Mouse (Mus musculus): Measurements from ENCODE around the gene Odf3l1. TPM values are rescaled to one million over a fixed set of nuclear protein-coding genes. Genes with fewer than 3 reads are reported as not detected.

Gene Odf3l1
- total and polyA plus RNA-seq, 3 experiments, result not detected

- DNase-seq (ENCODE audit: extremely low read depth), result peak; percentile 57
- dilution Hi-C loops (cut with MboI; ENCODE audit: extremely low pct_ligation_motif_present, extremely low pct_unique_long_range_greater_than_20kb, low sequenced_read_pairs), result no loop called here
- H3K4me2 ChIP-seq (ENCODE audit: insufficient read depth, low read depth, poor library complexity, severe bottlenecking), result peak overlapping the region; percentile 8; the same call in 1 of the 2 replicates
These were observed 20.7 kb downstream of the Odf3l1 start for GRCm38 (mm10) chr9:56843679-56844188.

GRCm38 (mm10) chr9:56842303-56842719, 22.2 kb downstream of the Odf3l1 start:
- H3K36me3 ChIP-seq (replicated peaks in 1 of 2; ENCODE audit: control insufficient read depth in 1 of 2, insufficient read depth in 1 of 2, low read length in 1 of 2), result no peaks in the 10 kb centered on the region
- DNase-seq (ENCODE audit: extremely low read depth), result no peak
- no peaks in the 10 kb centered on the region for H3K79me2 ChIP-seq (replicated peaks; ENCODE audit: control insufficient read depth, extremely low read depth, insufficient read depth, poor library complexity, severe bottlenecking)
- H3K27ac ChIP-seq (ENCODE audit: insufficient read depth, low read depth), result no peak overlapping the region
- no peak overlapping the region for H3K4me2 ChIP-seq (ENCODE audit: insufficient read depth, low read depth, poor library complexity, severe bottlenecking)
- no peaks in the 10 kb centered on the region for H3K9me3 ChIP-seq (replicated peaks; ENCODE audit: low read length)
- H3K4me1 ChIP-seq (ENCODE audit: control insufficient read depth in 1 of 2, insufficient read depth in 2 of 2), result peaks cover 3 to 5% of the 10 kb centered on the region in 2 experiments; a peak in 3 of 4 replicates
- in situ Hi-C loops (cut with MboI; ENCODE audit: low pct_ligation_motif_present, low pct_unique_long_range_greater_than_20kb, low sequenced_read_pairs) (no loop called here), dilution Hi-C loops (cut with MboI; ENCODE audit: extremely low pct_ligation_motif_present, extremely low pct_unique_long_range_greater_than_20kb, low sequenced_read_pairs) (no loop called here)
- no peak overlapping the region for H3K4me3 ChIP-seq (replicated peaks in 1 of 3; ENCODE audit: low read depth in 2 of 3, low read length in 2 of 3, poor library complexity in 1 of 3)
- H3K9ac ChIP-seq (ENCODE audit: insufficient read depth, low read depth), result no peak overlapping the region
- peaks cover 81% of the 10 kb centered on the region for H3K27me3 ChIP-seq (replicated peaks)
- TF ChIP-seq RCOR1 (conservative IDR thresholded peaks at IDR 0.05; ENCODE audit: low read depth, low read length) (no peak), MAX (IDR thresholded peaks at IDR 0.05; ENCODE audit: low read length) (no peak), RAD21 (IDR thresholded peaks at IDR 0.05; ENCODE audit: low read depth, low read length) (no peak), ZC3H11A (IDR thresholded peaks at IDR 0.05; ENCODE audit: low read depth, low read length) (no peak)

More at GRCm38 (mm10) chr9:56843679-56844188, 20.7 kb downstream of the Odf3l1 start:
- in situ Hi-C loops (cut with MboI; ENCODE audit: low pct_ligation_motif_present, low pct_unique_long_range_greater_than_20kb, low sequenced_read_pairs), result no loop called here
- TF ChIP-seq MEF2A (IDR thresholded peaks at IDR 0.05; ENCODE audit: borderline replicate concordance, low read depth, low read length), result no peak
- TF ChIP-seq ELF1 (IDR thresholded peaks at IDR 0.05; ENCODE audit: low read depth, low read length), result no peak
- TF ChIP-seq SMC3 (IDR thresholded peaks at IDR 0.05; ENCODE audit: low read depth, low read length), result peak; percentile 57
- peak; percentile 72 to 88 for TF ChIP-seq CTCF (conservative IDR thresholded peaks at IDR 0.05 in 1 of 2, IDR thresholded peaks at IDR 0.05 in 1 of 2; ENCODE audit: low read depth in 2 of 2, low read length in 2 of 2)
- TF ChIP-seq RAD21 (IDR thresholded peaks at IDR 0.05; ENCODE audit: low read depth, low read length), result peak; percentile 44
- peaks cover 77% of the 10 kb centered on the region for H3K27me3 ChIP-seq (replicated peaks)
- no peaks in the 10 kb centered on the region for H3K36me3 ChIP-seq (replicated peaks in 1 of 2; ENCODE audit: control insufficient read depth in 1 of 2, insufficient read depth in 1 of 2, low read length in 1 of 2)
- H3K27ac ChIP-seq (ENCODE audit: insufficient read depth, low read depth), result no peak overlapping the region
- no peak overlapping the region for H3K4me3 ChIP-seq (replicated peaks in 1 of 3; ENCODE audit: low read depth in 2 of 3, low read length in 2 of 3, poor library complexity in 1 of 3)
- H3K9ac ChIP-seq (ENCODE audit: insufficient read depth, low read depth), result no peak overlapping the region
- H3K79me2 ChIP-seq (replicated peaks; ENCODE audit: control insufficient read depth, extremely low read depth, insufficient read depth, poor library complexity, severe bottlenecking), result no peaks in the 10 kb centered on the region
- peaks cover 3 to 5% of the 10 kb centered on the region in 2 experiments; a peak in 3 of 4 replicates for H3K4me1 ChIP-seq (ENCODE audit: control insufficient read depth in 1 of 2, insufficient read depth in 2 of 2)
- no peaks in the 10 kb centered on the region for H3K9me3 ChIP-seq (replicated peaks; ENCODE audit: low read length)

- H3K79me2 ChIP-seq (replicated peaks; ENCODE audit: control insufficient read depth, extremely low read depth, insufficient read depth, poor library complexity, severe bottlenecking), result no peaks in the 10 kb centered on the region
- TF ChIP-seq RCOR1 (conservative IDR thresholded peaks at IDR 0.05; ENCODE audit: low read depth, low read length) (no peak), SIN3A (IDR thresholded peaks at IDR 0.05; ENCODE audit: low read length) (no peak), MYC (IDR thresholded peaks at IDR 0.05; ENCODE audit: low read depth, low read length) (no peak), RAD21 (IDR thresholded peaks at IDR 0.05; ENCODE audit: low read depth, low read length) (no peak), KAT2A (IDR thresholded peaks at IDR 0.05; ENCODE audit: insufficient replicate concordance, low read length) (no peak), JUN (IDR thresholded peaks at IDR 0.05; ENCODE audit: insufficient read depth, low read depth, low read length) (no peak), UBTF (IDR thresholded peaks at IDR 0.05; ENCODE audit: low read depth, low read length) (no peak), ZKSCAN1 (IDR thresholded peaks at IDR 0.05; ENCODE audit: borderline replicate concordance, low read depth, low read length) (no peak), BHLHE40 (IDR thresholded peaks at IDR 0.05; ENCODE audit: low read depth, low read length) (no peak), MAFK (IDR thresholded peaks at IDR 0.05; ENCODE audit: insufficient replicate concordance, low read length) (no peak), CTCF (conservative IDR thresholded peaks at IDR 0.05 in 1 of 2, IDR thresholded peaks at IDR 0.05 in 1 of 2; ENCODE audit: low read depth in 2 of 2, low read length in 2 of 2) (no peak), HCFC1 (IDR thresholded peaks at IDR 0.05; ENCODE audit: low read depth, low read length) (no peak), E2F4 (IDR thresholded peaks at IDR 0.05; ENCODE audit: insufficient replicate concordance, low read depth, low read length) (no peak), NELFE (IDR thresholded peaks at IDR 0.05; ENCODE audit: low read depth, low read length) (no peak), ZMIZ1 (IDR thresholded peaks at IDR 0.05; ENCODE audit: low read depth, low read length) (no peak), GABPA (IDR thresholded peaks at IDR 0.05; ENCODE audit: insufficient replicate concordance, low read depth, low read length) (no peak), PAX5 (IDR thresholded peaks at IDR 0.05; ENCODE audit: low read length) (no peak), ELF1 (IDR thresholded peaks at IDR 0.05; ENCODE audit: low read depth, low read length) (no peak), USF1 (IDR thresholded peaks at IDR 0.05; ENCODE audit: low read depth, low read length) (no peak)
- H3K27me3 ChIP-seq (replicated peaks), result peaks cover 81% of the 10 kb centered on the region
- dilution Hi-C loops (cut with MboI; ENCODE audit: extremely low pct_ligation_motif_present, extremely low pct_unique_long_range_greater_than_20kb, low sequenced_read_pairs), result no loop called here
- no peak overlapping the region for H3K4me2 ChIP-seq (ENCODE audit: insufficient read depth, low read depth, poor library complexity, severe bottlenecking)
- in situ Hi-C loops (cut with MboI; ENCODE audit: low pct_ligation_motif_present, low pct_unique_long_range_greater_than_20kb, low sequenced_read_pairs), result no loop called here
- no peak overlapping the region for H3K27ac ChIP-seq (ENCODE audit: insufficient read depth, low read depth)
- H3K4me3 ChIP-seq (replicated peaks in 1 of 3; ENCODE audit: low read depth in 2 of 3, low read length in 2 of 3, poor library complexity in 1 of 3), result no peak overlapping the region
- no peaks in the 10 kb centered on the region for H3K36me3 ChIP-seq (replicated peaks in 1 of 2; ENCODE audit: control insufficient read depth in 1 of 2, insufficient read depth in 1 of 2, low read length in 1 of 2)
- DNase-seq (ENCODE audit: extremely low read depth), result no peak
- no peaks in the 10 kb centered on the region for H3K9me3 ChIP-seq (replicated peaks; ENCODE audit: low read length)
- no peak overlapping the region for H3K9ac ChIP-seq (ENCODE audit: insufficient read depth, low read depth)
- peaks cover 3 to 5% of the 10 kb centered on the region in 2 experiments; a peak in 3 of 4 replicates for H3K4me1 ChIP-seq (ENCODE audit: control insufficient read depth in 1 of 2, insufficient read depth in 2 of 2)
These were observed 22.6 kb downstream of the Odf3l1 start for GRCm38 (mm10) chr9:56841864-56842263.

All from CH12.LX (cell line).